Mouse (Mus musculus): ENCODE measurements around the gene Unc119.

Unc119 gene

GRCm38 (mm10) chr11:78371711-78372110, 28.4 kb downstream of the Unc119 start:
- no peak for DNase-seq (ENCODE audit: low spot score)

GRCm38 (mm10) chr11:78372166-78372565, 28.9 kb downstream of the Unc119 start:
- no peak for DNase-seq (ENCODE audit: low spot score)

- DNase-seq (ENCODE audit: low spot score): peak; percentile 66
Observed at GRCm38 (mm10) chr11:78372610-78373009, 29.3 kb downstream of the Unc119 start.

GRCm38 (mm10) chr11:78374147-78374546, 30.9 kb downstream of the Unc119 start:
- DNase-seq (ENCODE audit: low spot score): no peak

- DNase-seq (ENCODE audit: low spot score): no peak
Observed at GRCm38 (mm10) chr11:78377549-78378159, 34.4 kb downstream of the Unc119 start.

GRCm38 (mm10) chr11:78380351-78380750, 37.1 kb downstream of the Unc119 start:
- no peak for DNase-seq (ENCODE audit: low spot score)

- no peak for DNase-seq (ENCODE audit: low spot score)
Observed at GRCm38 (mm10) chr11:78380996-78381395, 37.7 kb downstream of the Unc119 start.

GRCm38 (mm10) chr11:78382286-78382685, 39.0 kb downstream of the Unc119 start:
- no peak for DNase-seq (ENCODE audit: low spot score)

- DNase-seq (ENCODE audit: low spot score): no peak
Observed at GRCm38 (mm10) chr11:78382701-78383100, 39.4 kb downstream of the Unc119 start.

- DNase-seq (ENCODE audit: low spot score): no peak
Observed at GRCm38 (mm10) chr11:78385776-78386175, 42.5 kb downstream of the Unc119 start.

GRCm38 (mm10) chr11:78386508-78387043, 43.3 kb downstream of the Unc119 start, which contains the start of gene Foxn1:
Gene Foxn1, minus strand, starts transcription at chr11:78386558.
- DNase-seq (ENCODE audit: low spot score): no peak

GRCm38 (mm10) chr11:78392728-78393127, 49.4 kb downstream of the Unc119 start:
- DNase-seq (ENCODE audit: low spot score): no peak

- no peak for DNase-seq (ENCODE audit: low spot score)
Observed at GRCm38 (mm10) chr11:78396950-78397349, 53.7 kb downstream of the Unc119 start.

GRCm38 (mm10) chr11:78397397-78397796, 54.1 kb downstream of the Unc119 start:
- peak; percentile 84 for DNase-seq (ENCODE audit: low spot score)

GRCm38 (mm10) chr11:78398212-78398611, 54.9 kb downstream of the Unc119 start:
- DNase-seq (ENCODE audit: low spot score): no peak
